Comparison of ENCODE assay signal across 17 mouse cellular contexts in the genomic region with DNA sequence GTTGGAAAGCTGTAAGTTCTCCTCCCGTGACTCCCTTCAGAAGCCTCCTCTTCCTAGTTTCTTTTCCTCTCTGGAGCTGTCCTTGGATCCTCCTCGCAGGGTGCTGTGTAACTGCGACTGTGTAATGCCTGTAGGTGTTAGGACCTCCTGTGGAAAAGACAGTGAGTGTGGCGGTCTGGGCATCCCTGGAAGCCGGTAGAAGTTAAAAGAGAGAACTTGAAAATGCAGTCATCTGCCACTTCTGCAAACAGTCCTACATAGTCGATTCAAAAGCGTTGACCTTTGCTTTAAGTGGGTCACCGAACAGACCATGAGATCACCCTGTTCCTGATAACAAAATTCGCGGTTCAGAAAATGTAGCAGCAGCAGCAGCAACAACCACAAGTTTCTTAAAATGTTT. TPM values are rescaled to one million over a fixed set of nuclear protein-coding genes. Genes with fewer than 3 reads are reported as not detected.
DNase-seq lines count a peak whose midpoint lies in the region; ATAC-seq and TF ChIP-seq lines count a peak whose summit lies in the region.
"Had no signal": no experiment of that assay in that cellular context is flagged by ENCODE, and none has a peak within 500 bp of the region (broad histone marks: within the 10 kb centered on the region; RNA-seq: fewer than 3 reads in every experiment).

No protein-coding gene starts in this region.

- H3K27me3 ChIP-seq in heart, embryonic 12.5 days (replicated peaks), result no peaks in the 10 kb centered on the region
- H3K27me3 ChIP-seq in liver, postnatal 0 days (ENCODE audit: insufficient read depth, low read length), result no peaks in the 10 kb centered on the region
- H3K27me3 ChIP-seq: CH12.LX; midbrain, embryonic 15.5 days had no signal

- TF ChIP-seq CTCF in left cerebral cortex, adult 2 months (IDR thresholded peaks at IDR 0.05), result no peak
- no peak for TF ChIP-seq CTCF in liver, postnatal 0 days (IDR thresholded peaks at IDR 0.05; ENCODE audit: low read depth)

- ATAC-seq in heart, embryonic 12.5 days (ENCODE audit: insufficient number of reproducible peaks, low FRiP score), result no peak
- peak; percentile 28; the same call in 1 of the 2 replicates for ATAC-seq in liver, postnatal 0 days
- ATAC-seq: midbrain, embryonic 15.5 days had no signal

- H3K4me1 ChIP-seq in heart, embryonic 12.5 days (replicated peaks), result peaks cover 67% of the 10 kb centered on the region
- H3K4me1 ChIP-seq in liver, postnatal 0 days (ENCODE audit: insufficient read depth), result peaks cover 59% of the 10 kb centered on the region

- H3K4me2 ChIP-seq in heart, embryonic 12.5 days, result peak overlapping the region; percentile 43
- no peak overlapping the region; the same call in 1 of the 2 replicates for H3K4me2 ChIP-seq in liver, postnatal 0 days (ENCODE audit: low read depth, low read length)
- H3K4me2 ChIP-seq: lung, embryonic 14.5 days; midbrain, embryonic 15.5 days had no signal

- H3K9me3 ChIP-seq in heart, embryonic 12.5 days (replicated peaks), result no peaks in the 10 kb centered on the region
- no peaks in the 10 kb centered on the region for H3K9me3 ChIP-seq in liver, postnatal 0 days (ENCODE audit: low read length)
- H3K9me3 ChIP-seq: midbrain, embryonic 15.5 days had no signal

- H3K27ac ChIP-seq in heart, embryonic 12.5 days (ENCODE audit: poor library complexity, severe bottlenecking), result peak overlapping the region; percentile 77
- H3K27ac ChIP-seq in left cerebral cortex, adult 2 months, result peak overlapping the region; percentile 16; the same call in 1 of the 2 replicates
- H3K27ac ChIP-seq in liver, postnatal 0 days (ENCODE audit: low read depth), result no peak overlapping the region
- H3K27ac ChIP-seq: macrophage; midbrain, embryonic 15.5 days had no signal

- H3K36me3 ChIP-seq in heart, embryonic 12.5 days, result no peaks in the 10 kb centered on the region
- H3K36me3 ChIP-seq in liver, postnatal 0 days (replicated peaks; ENCODE audit: insufficient read depth, low read length), result no peaks in the 10 kb centered on the region
- H3K36me3 ChIP-seq: midbrain, embryonic 15.5 days had no signal

- WGBS in heart, embryonic 12.5 days, result 26% methylated on average over 10 of the region's 10 CpGs
- 29% methylated on average over 10 of the region's 10 CpGs for WGBS in liver, postnatal 0 days (ENCODE audit: insufficient replicate concordance)

- no peak overlapping the region for H3K4me3 ChIP-seq in heart, embryonic 12.5 days
- H3K4me3 ChIP-seq in left cerebral cortex, adult 2 months, result no peak overlapping the region
- H3K4me3 ChIP-seq in liver, postnatal 0 days (ENCODE audit: low read depth, low read length), result no peak overlapping the region
- H3K4me3 ChIP-seq: midbrain, embryonic 15.5 days had no signal

- DNase-seq in adrenal gland, adult (ENCODE audit: inconsistent age in 2 of 2, low spot score in 1 of 2), result peak; percentile 41 to 56
- DNase-seq in adrenal gland, adult 2 months, result no peak
- DNase-seq in heart, postnatal 10 days, result no peak
- DNase-seq in left cerebral cortex, adult 2 months (ENCODE audit: extremely low spot score in 1 of 2, low spot score in 2 of 2), result no peak
- no peak for DNase-seq in left cerebral cortex, postnatal 10 days (ENCODE audit: extremely low spot score in 1 of 2, low spot score in 2 of 2)
- no peak for DNase-seq in liver, postnatal 0 days
- no peak for DNase-seq in cerebellum, postnatal 10 days
- DNase-seq: adrenal gland, postnatal 36 days; cerebellum, postnatal 25 days; kidney, postnatal 10 days; layer of hippocampus, adult 9-11 months; lung, embryonic 14.5 days; right cerebral cortex, postnatal 14 days had no signal

- no peak for TF ChIP-seq EP300 in liver, postnatal 0 days (IDR thresholded peaks at IDR 0.05; ENCODE audit: low read depth)

- H3K9ac ChIP-seq in heart, embryonic 12.5 days, result peak overlapping the region; percentile 43; the same call in 1 of the 2 replicates
- H3K9ac ChIP-seq in liver, postnatal 0 days (replicated peaks), result 0 out of 2 replicates have a peak overlapping the region, but pooled peaks have one; percentile 12
- H3K9ac ChIP-seq: lung, embryonic 14.5 days; midbrain, embryonic 15.5 days had no signal

- intact Hi-C loops in heart, postnatal 10 days (cut with DNase I), result no loop called here
- intact Hi-C loops in left cerebral cortex, adult 2 months (cut with DNase I), result no loop called here
- intact Hi-C loops in left cerebral cortex, postnatal 10 days (cut with DNase I), result no loop called here

RNA-seq across cellular contexts. Expression of gene Ank, which starts 27.0 kb away (rescaled TPM):
- 10 to 100 TPM; 56.9 to 61.0 TPM for total RNA-seq in adrenal gland, adult 2 months (2021)
- 32.8 and 38.5 TPM in 2 replicates for polyA plus RNA-seq in adrenal gland, adult 2 months (2012; rRNA removed)
- 12.6 and 14.7 TPM in 2 replicates for polyA plus RNA-seq in heart, embryonic 12.5 days (2016; fragmentation: Nextera tagmentation; extraction: Ambion mirVana)
- 100 to 1,000 TPM; 125 to 149 TPM for total RNA-seq in heart, postnatal 10 days (2021)
- total RNA-seq in left cerebral cortex, adult 2 months (2021), result 100 to 1,000 TPM; 173 to 176 TPM
- 100 to 1,000 TPM; 165 to 172 TPM for total RNA-seq in left cerebral cortex, postnatal 10 days (2021)
- 7.8 and 8.3 TPM in 2 replicates for polyA plus RNA-seq in liver, postnatal 0 days (2015; fragmentation: Nextera tagmentation; extraction: Ambion mirVana)

Comparison
In these comparisons a context has a peak if more than half of its experiments do, and no peak if none do; other contexts are left out.
1. DNase-seq: peak in adrenal gland, adult (2 of 2); none in adrenal gland, adult 2 months (single experiment), heart, postnatal 10 days (0 of 2), left cerebral cortex, adult 2 months (0 of 2), left cerebral cortex, postnatal 10 days (0 of 2), liver, postnatal 0 days (single experiment) and cerebellum, postnatal 10 days (0 of 2).